In genomic region chr2:59407512-59407988, GRCm38 (mm10) we compare ENCODE assay signal across 10 mouse cellular contexts.
DNase-seq lines count a peak whose midpoint lies in the region; ATAC-seq and TF ChIP-seq lines count a peak whose summit lies in the region.
"Had no signal": no experiment of that assay in that cellular context is flagged by ENCODE, and none has a peak within 500 bp of the region (broad histone marks: within the 10 kb centered on the region; RNA-seq: fewer than 3 reads in every experiment).

No protein-coding gene starts in this region.

- no peak overlapping the region for H3K4me2 ChIP-seq in hindbrain, embryonic 14.5 days (replicated peaks)
- no peak overlapping the region for H3K4me2 ChIP-seq in lung, postnatal 0 days (replicated peaks; ENCODE audit: low read depth, low read length)
- H3K4me2 ChIP-seq: lung, embryonic 15.5 days had no signal

- peak overlapping the region; percentile 48; the same call in 1 of the 2 replicates for H3K4me3 ChIP-seq in E14TG2a.4 (replicated peaks; ENCODE audit: low read length)
- no peak overlapping the region for H3K4me3 ChIP-seq in hindbrain, embryonic 14.5 days (replicated peaks; ENCODE audit: low read length)
- H3K4me3 ChIP-seq in lung, postnatal 0 days (ENCODE audit: low read depth, low read length), result no peak overlapping the region
- H3K4me3 ChIP-seq in testis, adult 2 months (ENCODE audit: control insufficient read depth, low read depth, low read length), result no peak overlapping the region
- H3K4me3 ChIP-seq: lung, embryonic 15.5 days had no signal

- ATAC-seq in hindbrain, embryonic 14.5 days (ENCODE audit: low FRiP score), result peak; percentile 92
- ATAC-seq in lung, postnatal 0 days, result 0 out of 2 replicates have a peak, but pooled peaks have one; percentile 25
- ATAC-seq: Patski had no signal

- peaks cover 15% of the 10 kb centered on the region for H3K4me1 ChIP-seq in E14TG2a.4 (replicated peaks; ENCODE audit: low read depth, low read length)
- no peaks in the 10 kb centered on the region for H3K4me1 ChIP-seq in hindbrain, embryonic 14.5 days (replicated peaks; ENCODE audit: control insufficient read depth, insufficient read depth, low read length)
- no peaks in the 10 kb centered on the region for H3K4me1 ChIP-seq in lung, postnatal 0 days (ENCODE audit: insufficient read depth, low read depth, low read length)
- no peaks in the 10 kb centered on the region; the same call in 1 of the 2 replicates for H3K4me1 ChIP-seq in testis, adult 2 months (ENCODE audit: control insufficient read depth, insufficient read depth, low read length)
- H3K4me1 ChIP-seq: lung, embryonic 15.5 days had no signal

- no peak for TF ChIP-seq POLR2A in testis, adult 2 months (IDR thresholded peaks at IDR 0.05; ENCODE audit: control insufficient read depth, low read depth, low read length)

- TF ChIP-seq CTCF in E14TG2a.4 (conservative IDR thresholded peaks at IDR 0.05; ENCODE audit: low read length), result no peak
- no peak for TF ChIP-seq CTCF in lung, postnatal 0 days (IDR thresholded peaks at IDR 0.05)
- TF ChIP-seq CTCF in testis, adult 2 months (IDR thresholded peaks at IDR 0.05; ENCODE audit: control insufficient read depth, insufficient read depth, insufficient replicate concordance, low read depth, low read length), result no peak

- DNase-seq in cerebellum, adult 11 months, result peak; percentile 57
- DNase-seq in frontal cortex, adult 2 months (ENCODE audit: extremely low spot score in 1 of 2, low spot score in 1 of 2), result peak; percentile 51 to 53
- peak; percentile 60 for DNase-seq in hindbrain, embryonic 14.5 days (ENCODE audit: low spot score)
- no peak for DNase-seq in lung, postnatal 0 days (ENCODE audit: low spot score)
- no peak for DNase-seq in kidney, adult 8-10 months
- DNase-seq in kidney, postnatal 14 days, result no peak

- H3K9ac ChIP-seq in hindbrain, embryonic 14.5 days, result no peak overlapping the region
- H3K9ac ChIP-seq in lung, postnatal 0 days (replicated peaks; ENCODE audit: low read depth), result no peak overlapping the region
- H3K9ac ChIP-seq: lung, embryonic 15.5 days had no signal

- no peaks in the 10 kb centered on the region for H3K36me3 ChIP-seq in E14TG2a.4 (ENCODE audit: insufficient read depth, low read length)
- no peaks in the 10 kb centered on the region for H3K36me3 ChIP-seq in hindbrain, embryonic 14.5 days (replicated peaks; ENCODE audit: control insufficient read depth, insufficient read depth)
- H3K36me3 ChIP-seq in lung, postnatal 0 days (ENCODE audit: insufficient read depth, low read length), result no peaks in the 10 kb centered on the region
- H3K36me3 ChIP-seq in testis, adult 2 months (ENCODE audit: control insufficient read depth, insufficient read depth, low read length), result no peaks in the 10 kb centered on the region
- H3K36me3 ChIP-seq: lung, embryonic 15.5 days had no signal

- no peaks in the 10 kb centered on the region for H3K27me3 ChIP-seq in E14TG2a.4 (ENCODE audit: insufficient read depth, low read length)
- H3K27me3 ChIP-seq in hindbrain, embryonic 14.5 days (ENCODE audit: control insufficient read depth, insufficient read depth, low read length), result no peaks in the 10 kb centered on the region
- no peaks in the 10 kb centered on the region for H3K27me3 ChIP-seq in lung, postnatal 0 days (replicated peaks; ENCODE audit: insufficient read depth, low read length)
- no peaks in the 10 kb centered on the region for H3K27me3 ChIP-seq in testis, adult 2 months (ENCODE audit: control insufficient read depth, insufficient read depth, low read length)
- H3K27me3 ChIP-seq: lung, embryonic 15.5 days; Patski had no signal

- 42% methylated on average over 13 of the region's 13 CpGs for WGBS in hindbrain, embryonic 14.5 days
- 57% methylated on average over 13 of the region's 13 CpGs for WGBS in lung, postnatal 0 days

- H3K27ac ChIP-seq in hindbrain, embryonic 14.5 days, result no peak overlapping the region
- 0 out of 2 replicates have a peak overlapping the region, but pooled peaks have one; percentile 9 for H3K27ac ChIP-seq in lung, postnatal 0 days (ENCODE audit: low read length)
- H3K27ac ChIP-seq in testis, adult 2 months (ENCODE audit: control insufficient read depth, insufficient read depth, low read depth, low read length), result peak overlapping the region; percentile 14
- H3K27ac ChIP-seq: lung, embryonic 15.5 days had no signal

- peaks cover 5% of the 10 kb centered on the region for H3K9me3 ChIP-seq in E14TG2a.4 (ENCODE audit: low read length)
- H3K9me3 ChIP-seq in hindbrain, embryonic 14.5 days (ENCODE audit: control insufficient read depth, low read length), result 0 out of 2 replicates have a peak, but pooled peaks cover 1% of the 10 kb centered on the region
- H3K9me3 ChIP-seq in lung, postnatal 0 days (ENCODE audit: low read length), result no peaks in the 10 kb centered on the region

- no peak for TF ChIP-seq EP300 in lung, postnatal 0 days (IDR thresholded peaks at IDR 0.05)

Comparison
In these comparisons a context has a peak if more than half of its experiments do, and no peak if none do; other contexts are left out.
1. DNase-seq: peak in cerebellum, adult 11 months (single experiment), frontal cortex, adult 2 months (2 of 2) and hindbrain, embryonic 14.5 days (single experiment); none in lung, postnatal 0 days (single experiment), kidney, adult 8-10 months (0 of 2) and kidney, postnatal 14 days (single experiment).